Mouse (Mus musculus) hindbrain, embryonic 16.5 days (tissue): ENCODE data around the gene Nf1. TPM values are rescaled to one million over a fixed set of nuclear protein-coding genes. Genes with fewer than 3 reads are reported as not detected.

ENCODE experiments used
- ATAC-seq: fragments of 200-750 bp; cut with Nextera tagmentation; 2 replicates; pipeline ENCODE4 v1.8.0; 2017; ENCODE audit warnings: moderate TSS enrichment, moderate library complexity
- H3K27ac ChIP-seq: fragments of 300-500 bp; sonication (generic); 2 replicates; pipeline ENCODE4 v1.5.1; 2014; ENCODE audit warnings: low read depth, mild to moderate bottlenecking, control low read depth, low read length, moderate library complexity
- H3K27me3 ChIP-seq: fragments of 300-500 bp; sonication (generic); replicated peaks from 2 replicates; pipeline ENCODE4 v1.6.1; 2014; ENCODE audit warnings: low read length; ENCODE audit not compliant: control insufficient read depth, insufficient read depth
- H3K36me3 ChIP-seq: fragments of 300-500 bp; sonication (generic); 2 replicates; pipeline ENCODE4 v1.6.1; 2014; ENCODE audit warnings: mild to moderate bottlenecking, low read length, moderate library complexity, mixed read lengths; ENCODE audit not compliant: control insufficient read depth, insufficient read depth
- H3K4me1 ChIP-seq: fragments of 300-500 bp; sonication (generic); 2 replicates; pipeline ENCODE4 v1.6.1; 2014; ENCODE audit warnings: low read depth, low read length; ENCODE audit not compliant: control insufficient read depth, insufficient read depth
- H3K4me2 ChIP-seq: fragments of 300-500 bp; sonication (generic); 2 replicates; pipeline ENCODE4 v1.6.1; 2014; ENCODE audit warnings: mild to moderate bottlenecking, low read length, control low read depth, moderate library complexity
- H3K4me3 ChIP-seq: fragments of 300-500 bp; sonication (generic); 2 replicates; pipeline ENCODE4 v1.5.1; 2014; ENCODE audit warnings: mild to moderate bottlenecking, low read length, control low read depth, moderate library complexity
- H3K9ac ChIP-seq: fragments of 300-500 bp; sonication (generic); 2 replicates; pipeline ENCODE4 v1.6.1; 2014; ENCODE audit warnings: low read depth, mild to moderate bottlenecking, control low read depth, low read length, moderate library complexity
- H3K9me3 ChIP-seq: fragments of 300-500 bp; sonication (generic); 2 replicates; pipeline ENCODE4 v1.6.1; 2014; ENCODE audit warnings: mild to moderate bottlenecking, low read length, moderate library complexity; ENCODE audit not compliant: control insufficient read depth
- WGBS: fragments of 180-500 bp; shearing (Covaris S2); extraction: QIAGEN DNeasy Blood & Tissue Kit; methylation state at CpG from one replicate; pipeline ENCODE4 v1.1.7; 2014; 5-methylcytosine and 5-hydroxymethylcytosine counted together
- polyA plus RNA-seq: library from polyadenylated mRNA; unstranded; fragments of >200 nt; fragmentation: Nextera tagmentation; extraction: Ambion mirVana; gene quantifications from 2 replicates; pipeline ENCODE4 v1.2.1, GENCODE M21; 2015

Gene Nf1
- polyA plus RNA-seq, 1 experiment from 2014 or later: 5.1 TPM

GRCm38 (mm10) chr11:79515798-79516197, 176.3 kb downstream of the Nf1 start:
- Histone ChIP-seq H3K9me3 (no peaks in the 10 kb centered on the region), H3K9ac (no peak overlapping the region), H3K4me1 (no peaks in the 10 kb centered on the region), H3K36me3 (no peaks in the 10 kb centered on the region), H3K27ac (no peak overlapping the region), H3K4me2 (no peak overlapping the region), H3K4me3 (no peak overlapping the region), H3K27me3 (no peaks in the 10 kb centered on the region)
- ATAC-seq: no peak
- 95% methylated on average over 2 of the region's 2 CpGs for WGBS

GRCm38 (mm10) chr11:79519299-79519698, 179.8 kb downstream of the Nf1 start:
- no peak overlapping the region for H3K4me3 ChIP-seq
- no peak for ATAC-seq

GRCm38 (mm10) chr11:79519878-79520291, 180.4 kb downstream of the Nf1 start:
- no peak for ATAC-seq
- no peak overlapping the region for H3K4me3 ChIP-seq
- 77% methylated on average over 1 of the region's 1 CpGs for WGBS
- H3K9ac ChIP-seq: no peak overlapping the region
- H3K27ac ChIP-seq: no peak overlapping the region
- no peaks in the 10 kb centered on the region for H3K4me1 ChIP-seq
- no peaks in the 10 kb centered on the region for H3K9me3 ChIP-seq
- H3K36me3 ChIP-seq: no peaks in the 10 kb centered on the region
- H3K4me2 ChIP-seq: no peak overlapping the region
- H3K27me3 ChIP-seq: no peaks in the 10 kb centered on the region

More at GRCm38 (mm10) chr11:79519299-79519698, 179.8 kb downstream of the Nf1 start:
- no peaks in the 10 kb centered on the region for H3K36me3 ChIP-seq
- H3K9me3 ChIP-seq: no peaks in the 10 kb centered on the region
- no peaks in the 10 kb centered on the region for H3K4me1 ChIP-seq
- H3K27ac ChIP-seq: no peak overlapping the region
- no peaks in the 10 kb centered on the region for H3K27me3 ChIP-seq
- H3K4me2 ChIP-seq: no peak overlapping the region
- 88% methylated on average over 6 of the region's 6 CpGs for WGBS
- H3K9ac ChIP-seq: no peak overlapping the region

GRCm38 (mm10) chr11:79520772-79521171, 181.3 kb downstream of the Nf1 start:
- H3K27me3 ChIP-seq: no peaks in the 10 kb centered on the region
- no peaks in the 10 kb centered on the region for H3K36me3 ChIP-seq
- ATAC-seq: no peak
- H3K4me3 ChIP-seq: no peak overlapping the region
- H3K9me3 ChIP-seq: no peaks in the 10 kb centered on the region
- no peaks in the 10 kb centered on the region for H3K4me1 ChIP-seq
- H3K27ac ChIP-seq: no peak overlapping the region
- H3K4me2 ChIP-seq: no peak overlapping the region
- H3K9ac ChIP-seq: no peak overlapping the region

- H3K9me3 ChIP-seq: no peaks in the 10 kb centered on the region
- H3K36me3 ChIP-seq: no peaks in the 10 kb centered on the region
- no peak for ATAC-seq
- H3K27ac ChIP-seq: no peak overlapping the region
- no peak overlapping the region for H3K4me3 ChIP-seq
- H3K9ac ChIP-seq: no peak overlapping the region
- H3K4me1 ChIP-seq: no peaks in the 10 kb centered on the region
- no peaks in the 10 kb centered on the region for H3K27me3 ChIP-seq
- H3K4me2 ChIP-seq: no peak overlapping the region
Observed at GRCm38 (mm10) chr11:79521930-79522329, 182.4 kb downstream of the Nf1 start.

- Histone ChIP-seq H3K4me1 (no peaks in the 10 kb centered on the region), H3K4me3 (no peak overlapping the region), H3K36me3 (no peaks in the 10 kb centered on the region), H3K27me3 (no peaks in the 10 kb centered on the region), H3K9ac (no peak overlapping the region), H3K9me3 (no peaks in the 10 kb centered on the region), H3K4me2 (no peak overlapping the region), H3K27ac (no peak overlapping the region)
- WGBS: 85% methylated on average over 1 of the region's 1 CpGs
- ATAC-seq: no peak
Observed at GRCm38 (mm10) chr11:79522944-79523343, 183.5 kb downstream of the Nf1 start.

GRCm38 (mm10) chr11:79523560-79524309, 184.2 kb downstream of the Nf1 start, which contains the start of gene Evi2b:
Evi2b (minus strand) TSS chr11:79523762.
- H3K9ac ChIP-seq: no peak within 1 kb of the TSS
- 0 out of 2 replicates have a peak, but pooled peaks cover 2% of the 10 kb centered on the region for H3K36me3 ChIP-seq
- H3K27me3 ChIP-seq: no peaks in the 10 kb centered on the region
- H3K4me1 ChIP-seq: no peaks in the 10 kb centered on the region
- no peaks in the 10 kb centered on the region for H3K9me3 ChIP-seq
- no peak within 1 kb of the TSS for H3K4me3 ChIP-seq
- no peak within 1 kb of the TSS for H3K27ac ChIP-seq
- H3K4me2 ChIP-seq: no peak within 1 kb of the TSS
- WGBS: 87% methylated on average over 10 of the region's 10 CpGs
- no peak for ATAC-seq

GRCm38 (mm10) chr11:79524310-79524575, 184.8 kb downstream of the Nf1 start:
- Histone ChIP-seq H3K4me2 (no peak overlapping the region), H3K9ac (no peak overlapping the region), H3K4me3 (no peak overlapping the region), H3K4me1 (no peaks in the 10 kb centered on the region), H3K36me3 (0 out of 2 replicates have a peak, but pooled peaks cover 2% of the 10 kb centered on the region), H3K27me3 (no peaks in the 10 kb centered on the region), H3K9me3 (no peaks in the 10 kb centered on the region), H3K27ac (no peak overlapping the region)
- ATAC-seq: no peak
- WGBS: 82% methylated on average over 1 of the region's 1 CpGs

- H3K9ac ChIP-seq: no peak overlapping the region
- no peaks in the 10 kb centered on the region for H3K27me3 ChIP-seq
- 90% methylated on average over 3 of the region's 3 CpGs for WGBS
- H3K4me1 ChIP-seq: no peaks in the 10 kb centered on the region
- H3K4me3 ChIP-seq: no peak overlapping the region
- H3K4me2 ChIP-seq: no peak overlapping the region
- no peak overlapping the region for H3K27ac ChIP-seq
- H3K9me3 ChIP-seq: no peaks in the 10 kb centered on the region
- 0 out of 2 replicates have a peak, but pooled peaks cover 2% of the 10 kb centered on the region for H3K36me3 ChIP-seq
- no peak for ATAC-seq
Observed at GRCm38 (mm10) chr11:79526549-79526948, 187.1 kb downstream of the Nf1 start.
